13 mouse cellular contexts compared by ENCODE assay signal in genomic region chr5:42449581-42449980, GRCm38 (mm10).
A peak's percentile ranks its signal among the peaks of the same experiment; 100 is the strongest.
DNase-seq lines count a peak whose midpoint lies in the region; ATAC-seq and TF ChIP-seq lines count a peak whose summit lies in the region.
"Had no signal": no experiment of that assay in that cellular context is flagged by ENCODE, and none has a peak within 500 bp of the region (broad histone marks: within the 10 kb centered on the region; RNA-seq: fewer than 3 reads in every experiment).

No protein-coding gene starts in this region.

- H3K4me3 ChIP-seq in heart, adult 2 months: no peak overlapping the region
- H3K4me3 ChIP-seq in midbrain, embryonic 14.5 days (replicated peaks; ENCODE audit: low read depth, low read length): no peak overlapping the region
- no peak overlapping the region for H3K4me3 ChIP-seq in midbrain, embryonic 10.5 days
- no peak overlapping the region for H3K4me3 ChIP-seq in forebrain, embryonic 15.5 days
- H3K4me3 ChIP-seq: embryonic facial prominence, embryonic 15.5 days; liver, embryonic 13.5 days had no signal

- no peak overlapping the region for H3K4me2 ChIP-seq in midbrain, embryonic 14.5 days (ENCODE audit: low read length)
- H3K4me2 ChIP-seq in forebrain, embryonic 15.5 days (replicated peaks): no peak overlapping the region
- H3K4me2 ChIP-seq: embryonic facial prominence, embryonic 15.5 days; liver, embryonic 13.5 days had no signal

- H3K79me2 ChIP-seq in heart, adult 2 months (replicated peaks; ENCODE audit: control insufficient read depth, insufficient read depth, low read length): no peaks in the 10 kb centered on the region

- intact Hi-C loops in heart, adult 2 months (cut with DNase I): no loop called here

- no peaks in the 10 kb centered on the region for H3K27me3 ChIP-seq in heart, adult 2 months (ENCODE audit: control insufficient read depth, insufficient read depth, low read length)
- H3K27me3 ChIP-seq in midbrain, embryonic 14.5 days (ENCODE audit: control insufficient read depth, insufficient read depth, low read length): no peaks in the 10 kb centered on the region
- H3K27me3 ChIP-seq in midbrain, embryonic 10.5 days (ENCODE audit: low read depth, poor library complexity, severe bottlenecking): no peaks in the 10 kb centered on the region
- H3K27me3 ChIP-seq in forebrain, embryonic 15.5 days: no peaks in the 10 kb centered on the region
- H3K27me3 ChIP-seq: embryonic facial prominence, embryonic 15.5 days; liver, embryonic 13.5 days had no signal

- H3K4me1 ChIP-seq in heart, adult 2 months (ENCODE audit: control insufficient read depth, insufficient read depth, low read length): no peaks in the 10 kb centered on the region
- H3K4me1 ChIP-seq in midbrain, embryonic 14.5 days (ENCODE audit: control insufficient read depth, insufficient read depth, low read length): no peaks in the 10 kb centered on the region
- no peaks in the 10 kb centered on the region for H3K4me1 ChIP-seq in midbrain, embryonic 10.5 days
- H3K4me1 ChIP-seq in forebrain, embryonic 15.5 days: no peaks in the 10 kb centered on the region
- H3K4me1 ChIP-seq: embryonic facial prominence, embryonic 15.5 days; liver, embryonic 13.5 days had no signal

- TF ChIP-seq CTCF in heart, adult 2 months (IDR thresholded peaks at IDR 0.05): no peak

- no peak for TF ChIP-seq POLR2A in heart, adult 2 months (IDR thresholded peaks at IDR 0.05; ENCODE audit: insufficient read depth, low read depth, low read length)

- ATAC-seq in midbrain, embryonic 14.5 days (ENCODE audit: low FRiP score, low TSS enrichment): no peak
- ATAC-seq in forebrain, embryonic 15.5 days (replicated peaks): no peak
- ATAC-seq: CD4-positive, CD25-positive, alpha-beta regulatory T cell, adult 4 months had no signal

- H3K36me3 ChIP-seq in heart, adult 2 months (ENCODE audit: control insufficient read depth, insufficient read depth, low read length): no peaks in the 10 kb centered on the region
- no peaks in the 10 kb centered on the region for H3K36me3 ChIP-seq in midbrain, embryonic 14.5 days (ENCODE audit: control insufficient read depth, insufficient read depth, low read length)
- no peaks in the 10 kb centered on the region for H3K36me3 ChIP-seq in midbrain, embryonic 10.5 days
- H3K36me3 ChIP-seq in forebrain, embryonic 15.5 days: no peaks in the 10 kb centered on the region
- H3K36me3 ChIP-seq: embryonic facial prominence, embryonic 15.5 days; liver, embryonic 13.5 days had no signal

- no peak overlapping the region for H3K27ac ChIP-seq in heart, adult 2 months
- H3K27ac ChIP-seq in midbrain, embryonic 14.5 days (replicated peaks; ENCODE audit: low read depth, low read length): no peak overlapping the region
- no peak overlapping the region for H3K27ac ChIP-seq in midbrain, embryonic 10.5 days (replicated peaks)
- H3K27ac ChIP-seq in forebrain, embryonic 15.5 days (replicated peaks): no peak overlapping the region
- H3K27ac ChIP-seq: embryonic facial prominence, embryonic 15.5 days; liver, embryonic 13.5 days had no signal

- no peak overlapping the region for H3K9ac ChIP-seq in heart, adult 2 months (ENCODE audit: low read depth, low read length)
- H3K9ac ChIP-seq in midbrain, embryonic 14.5 days (replicated peaks; ENCODE audit: low read length): no peak overlapping the region
- H3K9ac ChIP-seq in forebrain, embryonic 15.5 days (replicated peaks): no peak overlapping the region
- H3K9ac ChIP-seq: embryonic facial prominence, embryonic 15.5 days; liver, embryonic 13.5 days had no signal

- no peak for TF ChIP-seq EP300 in heart, adult 2 months (IDR thresholded peaks at IDR 0.05; ENCODE audit: insufficient read depth, low read depth, low read length)

- no peaks in the 10 kb centered on the region for H3K9me3 ChIP-seq in midbrain, embryonic 14.5 days (ENCODE audit: control insufficient read depth, low read length)
- no peaks in the 10 kb centered on the region for H3K9me3 ChIP-seq in midbrain, embryonic 10.5 days (replicated peaks)
- no peaks in the 10 kb centered on the region for H3K9me3 ChIP-seq in forebrain, embryonic 15.5 days
- H3K9me3 ChIP-seq: embryonic facial prominence, embryonic 15.5 days; liver, embryonic 13.5 days had no signal

- 18% methylated on average over 2 of the region's 2 CpGs for WGBS in heart, adult 2 months
- 82% methylated on average over 2 of the region's 2 CpGs for WGBS in midbrain, embryonic 14.5 days
- 87% methylated on average over 2 of the region's 2 CpGs for WGBS in midbrain, embryonic 10.5 days
- 89% methylated on average over 2 of the region's 2 CpGs for WGBS in forebrain, embryonic 15.5 days

- peak; percentile 5 to 17 for DNase-seq in heart, adult 2 months
- no peak for DNase-seq in heart, adult 9 months (ENCODE audit: low spot score in 2 of 2)
- peak; percentile 21 for DNase-seq in midbrain, embryonic 14.5 days
- DNase-seq in midbrain, embryonic 10.5 days (ENCODE audit: low spot score): no peak
- DNase-seq in cerebellum, postnatal 10 days: peak; percentile 71 to 76
- DNase-seq in kidney, postnatal 36 days: peak; percentile 14 to 21
- no peak for DNase-seq in urinary bladder, adult 2 months (ENCODE audit: low spot score)
- DNase-seq: liver, embryonic 13.5 days; right cerebral cortex, adult 18-20 months; thymus, postnatal 36 days had no signal

Comparison
In these comparisons a context has a peak if more than half of its experiments do, and no peak if none do; other contexts are left out.
1. DNase-seq: peak in heart, adult 2 months (2 of 2), midbrain, embryonic 14.5 days (single experiment), cerebellum, postnatal 10 days (2 of 2) and kidney, postnatal 36 days (2 of 2); none in heart, adult 9 months (0 of 2), midbrain, embryonic 10.5 days (single experiment) and urinary bladder, adult 2 months (single experiment).